Mouse (Mus musculus) forebrain, embryonic 11.5 days (tissue): Measurements from ENCODE around the gene Ccn1. TPM values are rescaled to one million over a fixed set of nuclear protein-coding genes. Genes with fewer than 3 reads are reported as not detected.

ENCODE experiments used
- ATAC-seq: fragments of 200-750 bp; cut with Nextera tagmentation; replicated peaks from 2 replicates; pipeline ENCODE4 v1.8.0; 2017; ENCODE audit warnings: moderate TSS enrichment; ENCODE audit not compliant: low FRiP score
- DNase-seq: peaks from one replicate; pipeline ENCODE4 v3.0.0-alpha.2; 2017; ENCODE audit warnings: low spot score
- H3K27ac ChIP-seq: fragments of 300-500 bp; sonication (generic); 2 replicates; pipeline ENCODE4 v1.5.1; 2014; ENCODE audit warnings: low read depth, low read length
- H3K27me3 ChIP-seq: fragments of 300-500 bp; sonication (generic); 2 replicates; pipeline ENCODE4 v1.6.1; 2014; ENCODE audit warnings: mild to moderate bottlenecking, low read length, mixed read lengths; ENCODE audit not compliant: control insufficient read depth, insufficient read depth
- H3K36me3 ChIP-seq: fragments of 300-500 bp; sonication (generic); 2 replicates; pipeline ENCODE4 v1.6.1; 2014; ENCODE audit warnings: mild to moderate bottlenecking, low read length, moderate library complexity, mixed read lengths; ENCODE audit not compliant: control insufficient read depth, insufficient read depth
- H3K4me1 ChIP-seq: fragments of 300-500 bp; sonication (generic); replicated peaks from 2 replicates; pipeline ENCODE4 v1.6.1; 2014; ENCODE audit warnings: low read length, mixed read lengths; ENCODE audit not compliant: control insufficient read depth, insufficient read depth
- H3K4me2 ChIP-seq: fragments of 300-500 bp; sonication (generic); 2 replicates; pipeline ENCODE4 v1.6.1; 2014; ENCODE audit warnings: low read depth, mild to moderate bottlenecking, low read length, moderate library complexity, mixed read lengths; ENCODE audit not compliant: severe bottlenecking
- H3K4me3 ChIP-seq: fragments of 300-500 bp; sonication (generic); 2 replicates; pipeline ENCODE4 v1.5.1; 2014; ENCODE audit warnings: low read depth, low read length
- H3K9ac ChIP-seq: fragments of 300-500 bp; sonication (generic); 2 replicates; pipeline ENCODE4 v1.6.1; 2014; ENCODE audit warnings: low read length
- H3K9me3 ChIP-seq: fragments of 300-500 bp; sonication (generic); 2 replicates; pipeline ENCODE4 v1.6.1; 2016; ENCODE audit warnings: low read length, mixed read lengths; ENCODE audit not compliant: control insufficient read depth
- WGBS: fragments of 180-500 bp; shearing (Covaris S2); extraction: QIAGEN DNeasy Blood & Tissue Kit; methylation state at CpG from one replicate; pipeline ENCODE4 v1.1.7; 2014; 5-methylcytosine and 5-hydroxymethylcytosine counted together
- polyA plus RNA-seq: library from polyadenylated mRNA; unstranded; fragments of >200 nt; fragmentation: Nextera tagmentation; extraction: Ambion mirVana; gene quantifications from 2 replicates; pipeline ENCODE4 v1.2.1, GENCODE M21; 2014

The Ccn1 gene
- polyA plus RNA-seq, 1 experiment from 2014 or later: 36.7 TPM

- WGBS: 98% methylated on average over 5 of the region's 5 CpGs
- Histone ChIP-seq H3K27me3 (no peaks in the 10 kb centered on the region), H3K4me2 (no peak overlapping the region), H3K27ac (no peak overlapping the region), H3K4me3 (no peak overlapping the region), H3K9me3 (no peaks in the 10 kb centered on the region), H3K4me1 (no peaks in the 10 kb centered on the region), H3K9ac (no peak overlapping the region), H3K36me3 (no peaks in the 10 kb centered on the region)
- ATAC-seq (no peak), DNase-seq (no peak)
These were observed 30.9 kb upstream of the Ccn1 start for GRCm38 (mm10) chr3:145680686-145681085.

GRCm38 (mm10) chr3:145676212-145676611, 26.4 kb upstream of the Ccn1 start:
- H3K4me1 ChIP-seq: no peaks in the 10 kb centered on the region
- H3K27me3 ChIP-seq: no peaks in the 10 kb centered on the region
- ATAC-seq (no peak), DNase-seq (no peak)
- H3K4me2 ChIP-seq: no peak overlapping the region
- no peak overlapping the region for H3K27ac ChIP-seq
- no peaks in the 10 kb centered on the region for H3K36me3 ChIP-seq
- H3K9ac ChIP-seq: no peak overlapping the region
- H3K4me3 ChIP-seq: no peak overlapping the region
- H3K9me3 ChIP-seq: no peaks in the 10 kb centered on the region
- 87% methylated on average over 6 of the region's 6 CpGs for WGBS

GRCm38 (mm10) chr3:145674815-145675214, 25.0 kb upstream of the Ccn1 start:
- DNase-seq: no peak
- Histone ChIP-seq H3K4me1 (no peaks in the 10 kb centered on the region), H3K27me3 (no peaks in the 10 kb centered on the region), H3K4me2 (no peak overlapping the region), H3K27ac (no peak overlapping the region), H3K4me3 (no peak overlapping the region), H3K9me3 (no peaks in the 10 kb centered on the region), H3K9ac (no peak overlapping the region), H3K36me3 (no peaks in the 10 kb centered on the region)
- WGBS: 62% methylated on average over 2 of the region's 2 CpGs
- no peak for ATAC-seq

GRCm38 (mm10) chr3:145666383-145666782, 16.6 kb upstream of the Ccn1 start:
- H3K27ac ChIP-seq: no peak overlapping the region
- H3K4me2 ChIP-seq: no peak overlapping the region
- 93% methylated on average over 4 of the region's 4 CpGs for WGBS
- no peak for ATAC-seq
- no peaks in the 10 kb centered on the region for H3K9me3 ChIP-seq
- DNase-seq: no peak
- H3K36me3 ChIP-seq: no peaks in the 10 kb centered on the region
- no peaks in the 10 kb centered on the region for H3K4me1 ChIP-seq
- no peak overlapping the region for H3K9ac ChIP-seq
- no peak overlapping the region for H3K4me3 ChIP-seq
- H3K27me3 ChIP-seq: no peaks in the 10 kb centered on the region

DNA sequence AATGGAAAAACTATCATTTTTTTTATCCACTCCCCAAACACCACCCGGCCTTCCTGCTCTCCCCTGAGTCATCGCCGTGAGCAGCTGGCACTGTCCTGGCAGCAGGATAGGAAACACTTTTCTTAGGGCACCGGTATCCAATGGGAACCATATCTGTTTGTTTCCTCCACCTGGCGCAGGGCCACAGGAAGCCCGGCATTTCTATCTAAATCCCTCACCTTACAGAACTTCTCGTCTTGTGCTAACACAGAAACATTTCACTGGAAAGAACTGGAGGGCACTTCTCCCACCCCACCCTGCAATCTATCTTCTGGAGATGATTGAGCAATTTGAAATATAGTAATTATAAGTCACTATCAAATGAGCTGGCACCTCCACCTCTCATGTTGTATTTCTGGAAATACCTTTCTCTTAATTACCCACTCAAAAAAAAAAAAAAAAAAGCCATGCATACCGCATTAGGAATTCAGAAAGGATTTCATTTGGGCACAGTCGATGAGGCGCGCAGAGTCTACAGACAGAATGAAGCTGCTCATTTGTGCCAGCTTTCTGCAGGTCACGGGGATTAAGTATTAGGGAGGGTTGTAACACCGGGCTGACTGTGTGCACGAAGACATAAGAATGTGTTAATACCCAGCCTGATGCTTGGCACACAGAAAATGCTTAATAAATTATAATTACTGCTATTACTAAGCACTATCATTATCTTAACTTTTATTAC, 7.4 kb upstream of the Ccn1 start:
- Histone ChIP-seq H3K27me3 (peaks cover 2% of the 10 kb centered on the region; the same call in 1 of the 2 replicates), H3K36me3 (no peaks in the 10 kb centered on the region), H3K4me2 (no peak overlapping the region), H3K27ac (no peak overlapping the region), H3K4me3 (no peak overlapping the region), H3K4me1 (peaks cover 10% of the 10 kb centered on the region), H3K9ac (no peak overlapping the region), H3K9me3 (no peaks in the 10 kb centered on the region)
- peak; percentile 48 for DNase-seq
- ATAC-seq: no peak
- 61% methylated on average over 14 of the region's 14 CpGs for WGBS

- Histone ChIP-seq H3K4me1 (peaks cover 29% of the 10 kb centered on the region), H3K9ac (no peak overlapping the region), H3K27ac (no peak overlapping the region), H3K4me3 (no peak overlapping the region), H3K27me3 (peaks cover 2% of the 10 kb centered on the region; the same call in 1 of the 2 replicates), H3K9me3 (no peaks in the 10 kb centered on the region), H3K4me2 (no peak overlapping the region), H3K36me3 (no peaks in the 10 kb centered on the region)
- DNase-seq: no peak
- 71% methylated on average over 6 of the region's 6 CpGs for WGBS
- ATAC-seq: no peak
These were observed 5.2 kb upstream of the Ccn1 start for GRCm38 (mm10) chr3:145654944-145655343.

- Histone ChIP-seq H3K36me3 (no peaks in the 10 kb centered on the region), H3K4me2 (no peak overlapping the region), H3K9me3 (no peaks in the 10 kb centered on the region), H3K4me1 (peaks cover 30% of the 10 kb centered on the region), H3K27ac (no peak overlapping the region), H3K27me3 (peaks cover 2% of the 10 kb centered on the region; the same call in 1 of the 2 replicates), H3K9ac (no peak overlapping the region), H3K4me3 (no peak overlapping the region)
- no peak for ATAC-seq
- 38% methylated on average over 9 of the region's 9 CpGs for WGBS
- peak; percentile 50 for DNase-seq
These were observed 4.2 kb upstream of the Ccn1 start for GRCm38 (mm10) chr3:145654028-145654427.

- WGBS: under 1% methylated on average over 53 of the region's 53 CpGs
- 0 out of 2 replicates have a peak overlapping the region, but pooled peaks have one; percentile 21 for H3K27ac ChIP-seq
- peaks cover 30% of the 10 kb centered on the region for H3K4me1 ChIP-seq
These were observed 3.6 kb upstream of the Ccn1 start for GRCm38 (mm10) chr3:145653191-145653940.

More at GRCm38 (mm10) chr3:145653191-145653940, 3.6 kb upstream of the Ccn1 start:
- H3K27me3 ChIP-seq: peaks cover 2% of the 10 kb centered on the region; the same call in 1 of the 2 replicates
- peak; percentile 83 for DNase-seq
- peak overlapping the region; percentile 60 for H3K4me3 ChIP-seq
- H3K36me3 ChIP-seq: no peaks in the 10 kb centered on the region
- H3K4me2 ChIP-seq: peak overlapping the region; percentile 88
- peak overlapping the region; percentile 62 for H3K9ac ChIP-seq
- peak; percentile 7; the same call in 1 of the 2 replicates for ATAC-seq
- no peaks in the 10 kb centered on the region for H3K9me3 ChIP-seq
